Mouse (Mus musculus) G1E (cell line): ENCODE results near the gene Camk2n1. TPM values are rescaled to one million over a fixed set of nuclear protein-coding genes. Genes with fewer than 3 reads are reported as not detected.
A peak's percentile ranks its signal among the peaks of the same experiment; 100 is the strongest.

ENCODE experiments used
- ATAC-seq: 2 replicates; pipeline ENCODE4 v1.8.0; 2016; ENCODE audit warnings: mild to moderate bottlenecking; ENCODE audit not compliant: insufficient number of reproducible peaks, poor library complexity, low FRiP score, severe bottlenecking; ENCODE audit errors: extremely low read depth
- DNase-seq: peaks from one replicate; pipeline ENCODE4 v3.0.0; 2012; ENCODE audit warnings: low spot score
- H3K27me3 ChIP-seq: 2 replicates; pipeline ENCODE4 v1.6.1; 2012; ENCODE audit warnings: mild to moderate bottlenecking, low read length, inconsistent platforms; ENCODE audit not compliant: insufficient read depth
- H3K36me3 ChIP-seq: replicated peaks from 2 replicates; pipeline ENCODE3; 2012; ENCODE audit warnings: mild to moderate bottlenecking, inconsistent platforms
- H3K4me1 ChIP-seq: 2 replicates; pipeline ENCODE4 v1.6.1; 2012; ENCODE audit warnings: low read depth, low read length, inconsistent platforms, mixed read lengths; ENCODE audit not compliant: insufficient read depth
- H3K4me3 ChIP-seq: 2 replicates; pipeline ENCODE4 v1.5.1; 2012; ENCODE audit warnings: low read depth, mild to moderate bottlenecking, inconsistent platforms, low read length, moderate library complexity, mixed read lengths
- H3K9me3 ChIP-seq: replicated peaks from 2 replicates; pipeline ENCODE4 v1.6.1; 2012; ENCODE audit warnings: inconsistent platforms
- CTCF ChIP-seq: IDR thresholded peaks from 2 replicates; pipeline ENCODE4 v1.5.1; 2012; ENCODE audit warnings: low read depth, low read length, inconsistent platforms, mixed read lengths
- GATA1 ChIP-seq: IDR thresholded peaks from 2 replicates; pipeline ENCODE4 v1.6.1; 2012; ENCODE audit warnings: borderline replicate concordance, low read length, inconsistent platforms, mixed read lengths
- GATA2 ChIP-seq: IDR thresholded peaks from 2 replicates; pipeline ENCODE4 v1.6.1; 2012; ENCODE audit warnings: low read depth, low read length, inconsistent platforms, borderline replicate concordance
- POLR2AphosphoS5 ChIP-seq: IDR thresholded peaks from 2 replicates; pipeline ENCODE4 v1.6.1; 2012; ENCODE audit warnings: low read depth, low read length, inconsistent platforms; ENCODE audit not compliant: insufficient replicate concordance
- TAL1 ChIP-seq: conservative IDR thresholded peaks from 2 replicates; pipeline ENCODE4 v1.6.1; 2012; ENCODE audit warnings: low read depth, low read length, inconsistent platforms, mixed read lengths
- polyA plus RNA-seq: library from polyadenylated mRNA; stranded (reverse); fragments of >175 nt; gene quantifications from 2 replicates; pipeline ENCODE4 v1.2.3, GENCODE M21; 2012
- total RNA-seq, 2 experiments: library from RNA; stranded (forward) in 1 of 2; stranded (reverse) in 1 of 2; fragments of 200-1000 nt in 1 of 2; fragments of >200 nt in 1 of 2; fragmentation: Nextera tagmentation in 1 of 2; gene quantifications; 2 replicates each; pipeline ENCODE4 v1.2.3; 2014 to 2017

The Camk2n1 gene
- total and polyA plus RNA-seq, 3 experiments, result 1.6 to 3.7 (median 3.0) TPM

DNA sequence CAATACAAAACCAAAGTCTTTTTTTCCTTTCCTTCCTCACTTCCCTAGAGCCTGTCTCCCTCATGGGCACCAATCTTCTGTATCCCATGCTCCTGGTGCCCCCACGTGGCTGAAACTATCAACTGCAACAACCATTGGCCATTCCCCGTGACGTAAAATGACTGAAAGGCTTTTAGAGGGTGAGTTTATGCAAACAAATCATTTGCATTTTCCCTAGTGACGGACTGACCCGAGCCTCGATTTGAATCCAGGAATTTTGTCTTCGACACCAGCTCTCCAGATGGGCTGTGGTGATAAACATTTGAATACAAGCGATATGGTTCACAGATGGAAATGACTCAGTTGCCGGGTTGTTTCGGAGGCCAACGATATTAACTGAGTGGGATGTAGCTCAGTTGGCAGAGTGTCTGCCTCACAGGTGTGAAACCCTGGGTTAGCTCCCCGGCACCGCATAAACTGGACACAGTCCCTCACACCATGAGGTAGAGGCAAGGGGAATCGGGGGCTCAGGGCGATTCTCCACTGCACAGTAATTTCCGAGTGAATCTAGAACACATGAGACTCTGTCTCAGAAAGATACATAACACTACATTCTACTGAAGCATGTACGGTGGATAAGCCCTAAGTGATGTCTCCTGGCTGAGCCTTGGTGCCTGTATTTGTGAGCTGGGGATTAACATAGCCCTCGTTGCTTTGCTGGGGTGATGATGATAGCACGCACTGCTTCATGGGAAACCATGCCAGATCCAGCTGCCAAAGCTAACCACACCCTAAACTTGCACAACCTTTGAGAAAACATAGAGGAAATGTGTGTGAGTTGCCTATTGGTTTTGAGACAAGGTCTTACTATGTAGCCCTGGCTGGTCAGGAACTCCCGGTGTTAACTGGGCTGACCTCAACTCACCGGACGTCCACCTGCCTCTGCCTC, 27.1 kb upstream of the Camk2n1 start:
- ATAC-seq, result peak; percentile 45; the same call in 1 of the 2 replicates
- peaks cover 9% of the 10 kb centered on the region for H3K4me1 ChIP-seq
- no peak overlapping the region for H3K4me3 ChIP-seq
- TF ChIP-seq CTCF (peak; percentile 48), TAL1 (no peak), GATA1 (no peak), GATA2 (no peak), POLR2AphosphoS5 (no peak)
- no peaks in the 10 kb centered on the region for H3K36me3 ChIP-seq
- no peaks in the 10 kb centered on the region for H3K9me3 ChIP-seq
- H3K27me3 ChIP-seq, result peaks cover 4% of the 10 kb centered on the region; the same call in 1 of the 2 replicates
- peak; percentile 64 for DNase-seq

DNA sequence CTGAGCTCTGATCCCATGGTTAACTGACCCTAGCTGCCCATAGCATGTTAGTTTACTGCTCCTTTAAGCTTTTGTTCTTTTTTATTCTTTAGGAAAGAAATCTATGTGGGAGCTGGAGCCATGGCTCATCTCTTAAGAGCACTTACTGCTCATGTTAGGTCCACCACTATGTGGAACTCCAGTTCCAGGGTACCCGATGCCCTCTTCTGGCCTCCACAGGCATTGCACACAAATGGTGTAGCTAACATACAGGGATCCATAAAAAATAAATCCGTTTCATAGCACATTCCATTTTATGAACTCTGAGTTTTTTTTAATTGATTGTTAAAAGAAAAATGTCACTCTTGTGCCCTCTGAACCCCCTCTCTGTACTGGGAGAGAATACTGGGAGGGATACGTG, 24.3 kb upstream of the Camk2n1 start:
- no peaks in the 10 kb centered on the region for H3K36me3 ChIP-seq
- no peak overlapping the region for H3K4me3 ChIP-seq
- H3K4me1 ChIP-seq, result peaks cover 23% of the 10 kb centered on the region
- no peak for TF ChIP-seq CTCF
- TF ChIP-seq GATA2, result no peak
- DNase-seq, result no peak
- peaks cover 2% of the 10 kb centered on the region; the same call in 1 of the 2 replicates for H3K27me3 ChIP-seq
- H3K9me3 ChIP-seq, result no peaks in the 10 kb centered on the region
- ATAC-seq, result no peak

DNA sequence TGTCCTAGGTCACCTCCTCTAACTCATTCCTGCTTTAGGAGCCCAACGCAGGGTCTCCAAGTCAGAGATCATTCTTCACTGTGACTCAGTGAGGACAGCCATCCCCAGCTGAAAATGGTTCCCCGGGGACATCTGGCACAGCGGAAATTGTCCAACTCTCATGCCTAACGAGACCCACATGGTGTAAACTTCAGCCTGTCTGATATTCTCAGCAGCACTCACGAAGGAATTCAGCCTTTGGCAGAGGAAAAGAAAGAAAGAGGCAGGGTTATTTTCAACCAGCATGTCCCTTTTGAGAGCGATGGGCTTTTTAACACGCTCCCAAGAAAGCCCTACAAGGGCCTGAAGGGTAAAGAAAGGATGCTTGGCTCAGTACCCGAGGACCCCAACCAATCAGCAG, 22.8 kb upstream of the Camk2n1 start:
- Histone ChIP-seq H3K9me3 (no peaks in the 10 kb centered on the region), H3K4me3 (no peak overlapping the region), H3K36me3 (peaks cover 7% of the 10 kb centered on the region), H3K4me1 (peaks cover 35% of the 10 kb centered on the region), H3K27me3 (no peaks in the 10 kb centered on the region)
- ATAC-seq (no peak), DNase-seq (no peak)
- TF ChIP-seq GATA1, result no peak
- no peak for TF ChIP-seq GATA2
- no peak for TF ChIP-seq POLR2AphosphoS5
- no peak for TF ChIP-seq TAL1
- TF ChIP-seq CTCF, result no peak

DNA sequence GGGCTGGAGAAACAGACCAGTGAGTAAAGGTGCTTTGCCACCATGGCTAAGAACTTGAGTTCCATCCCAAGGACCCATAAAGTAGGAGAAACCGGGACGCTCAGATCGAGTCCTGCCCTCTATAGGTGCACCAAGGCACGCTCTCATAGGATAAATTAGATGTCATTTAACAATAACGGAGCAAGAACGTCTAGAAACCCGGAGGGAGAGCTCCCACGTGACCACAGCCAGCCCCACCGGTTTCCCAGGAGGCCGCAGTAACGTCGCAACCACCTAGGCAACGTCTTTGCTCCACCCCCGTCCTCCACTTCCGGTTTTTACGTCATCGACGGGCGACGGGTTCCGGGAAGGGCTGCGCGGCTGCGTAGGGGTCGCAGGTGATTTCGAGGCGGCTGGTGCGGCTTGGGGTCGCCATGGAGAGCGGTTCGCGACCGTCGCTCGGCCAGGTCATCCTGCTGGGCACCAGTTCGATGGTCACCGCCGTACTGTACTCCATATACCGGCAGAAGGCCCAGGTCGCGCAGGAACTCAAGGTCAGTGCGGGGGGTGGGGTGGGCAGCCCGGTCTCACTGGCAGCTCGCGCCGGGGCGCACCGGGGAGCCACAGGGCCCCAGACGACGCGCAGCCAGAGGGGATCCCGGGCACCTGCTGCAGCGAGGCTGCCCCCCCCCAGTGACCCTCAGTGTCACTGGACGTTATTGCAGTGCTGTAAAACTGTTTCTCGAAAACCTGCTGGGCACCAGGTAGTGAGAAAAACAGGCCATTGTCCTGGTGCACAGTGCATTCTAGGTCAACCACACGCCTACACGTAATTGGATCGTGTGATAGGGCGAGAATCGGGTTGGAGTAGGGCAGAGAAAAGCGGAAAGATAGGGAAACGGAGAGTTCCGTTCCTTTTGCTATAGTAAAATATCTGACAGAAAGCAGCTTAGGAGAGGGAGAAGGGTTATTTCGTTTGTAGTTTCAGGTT, 19.5 kb upstream of the Camk2n1 start, which contains the start of gene Mul1:
TSS of gene Mul1 (plus strand) at position 325 of the 970 bp plus-strand sequence.
- H3K27me3 ChIP-seq, result no peaks in the 10 kb centered on the region
- peak; percentile 88 for ATAC-seq
- no peaks in the 10 kb centered on the region for H3K9me3 ChIP-seq
- TF ChIP-seq GATA1, result no peak
- no peak for TF ChIP-seq POLR2AphosphoS5
- no peak for TF ChIP-seq TAL1
- no peak for TF ChIP-seq CTCF
- TF ChIP-seq GATA2, result no peak
- DNase-seq, result peak; percentile 98
- peaks cover 40% of the 10 kb centered on the region for H3K36me3 ChIP-seq
- H3K4me1 ChIP-seq, result peaks cover 38% of the 10 kb centered on the region
- peak within 1 kb of the TSS; percentile 98 for H3K4me3 ChIP-seq

DNA sequence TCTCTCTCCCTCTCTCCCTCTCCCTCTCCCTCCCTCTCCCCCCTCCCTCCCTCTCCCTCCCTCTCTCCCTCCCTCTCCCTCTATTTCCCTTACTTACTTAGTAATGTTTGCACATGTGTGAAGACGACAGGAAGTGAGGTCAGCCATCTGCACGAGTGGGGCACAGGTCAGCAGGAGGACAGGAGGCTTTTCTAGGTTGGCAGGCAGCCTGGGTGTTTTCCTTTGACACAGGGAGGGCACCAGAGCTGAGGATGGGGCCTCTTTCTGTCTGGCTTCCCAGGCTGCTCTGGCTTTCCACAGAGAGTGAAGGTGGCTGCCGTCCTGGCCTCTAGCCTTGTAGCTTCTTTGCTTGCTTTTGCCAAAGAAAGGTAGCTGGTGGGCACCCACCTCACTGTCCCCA, 14.1 kb upstream of the Camk2n1 start:
- H3K4me3 ChIP-seq, result no peak overlapping the region
- H3K9me3 ChIP-seq, result no peaks in the 10 kb centered on the region
- H3K36me3 ChIP-seq, result peaks cover 79% of the 10 kb centered on the region
- no peaks in the 10 kb centered on the region; the same call in 1 of the 2 replicates for H3K27me3 ChIP-seq
- peaks cover 26% of the 10 kb centered on the region for H3K4me1 ChIP-seq
- no peak for ATAC-seq
- DNase-seq, result no peak
- TF ChIP-seq TAL1 (no peak), POLR2AphosphoS5 (no peak), CTCF (no peak), GATA2 (no peak), GATA1 (no peak)

DNA sequence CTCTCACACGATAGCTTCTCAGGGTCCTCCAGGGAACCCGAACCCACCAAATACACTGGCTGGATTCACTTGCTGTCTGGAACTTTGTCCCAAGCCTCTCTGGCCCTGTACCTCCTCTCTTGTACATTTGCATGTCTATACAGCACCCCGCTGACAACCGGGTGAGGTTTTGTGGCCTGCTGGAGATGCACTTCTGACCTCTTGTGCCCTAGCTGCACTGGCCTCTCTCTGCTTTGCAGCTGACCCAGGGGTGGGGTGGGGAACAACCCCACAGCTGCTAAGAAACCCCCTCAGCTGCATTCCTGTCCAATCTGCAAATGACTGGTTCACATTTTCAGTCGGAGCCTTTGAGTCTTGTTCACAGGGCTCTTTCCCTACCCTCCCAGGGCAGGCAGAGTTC, 9.2 kb upstream of the Camk2n1 start:
- ATAC-seq (no peak), DNase-seq (no peak)
- H3K9me3 ChIP-seq, result no peaks in the 10 kb centered on the region
- H3K27me3 ChIP-seq, result peaks cover 5% of the 10 kb centered on the region
- TF ChIP-seq CTCF (no peak), GATA1 (no peak), TAL1 (no peak), GATA2 (no peak), POLR2AphosphoS5 (no peak)
- H3K4me1 ChIP-seq, result peaks cover 6% of the 10 kb centered on the region; the same call in 1 of the 2 replicates
- peaks cover 35% of the 10 kb centered on the region for H3K36me3 ChIP-seq
- no peak overlapping the region for H3K4me3 ChIP-seq
